ENCODE assay signal across 15 mouse cellular contexts in the genomic region with DNA sequence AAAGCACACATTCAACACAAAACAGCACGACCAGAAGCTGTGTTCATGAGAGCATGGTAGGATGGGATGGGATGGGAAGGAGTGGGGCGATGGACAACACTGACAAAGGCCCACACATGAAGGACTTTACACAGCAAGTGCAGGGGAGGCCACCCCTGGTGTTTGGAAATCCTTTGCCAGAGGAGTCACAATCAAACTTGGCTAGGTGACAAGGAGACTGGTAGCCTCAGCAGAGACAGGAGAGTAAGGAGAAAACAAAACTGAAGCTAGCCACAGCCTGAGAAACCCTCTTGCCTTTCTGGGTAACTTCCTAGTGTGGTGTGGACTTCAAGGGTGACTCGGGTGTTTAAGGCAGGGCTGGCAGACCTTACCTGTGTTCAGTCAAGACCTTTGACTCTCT. TPM values are rescaled to one million over a fixed set of nuclear protein-coding genes. Genes with fewer than 3 reads are reported as not detected.
DNase-seq lines count a peak whose midpoint lies in the region; ATAC-seq and TF ChIP-seq lines count a peak whose summit lies in the region.
"Had no signal": no experiment of that assay in that cellular context is flagged by ENCODE, and none has a peak within 500 bp of the region (broad histone marks: within the 10 kb centered on the region; RNA-seq: fewer than 3 reads in every experiment).

No protein-coding gene starts in this region.

- DNase-seq in heart, adult 11 months: peak; percentile 83
- DNase-seq in heart, embryonic 10.5 days (ENCODE audit: low spot score): no peak
- no peak for DNase-seq in embryonic facial prominence, embryonic 10.5 days (ENCODE audit: low spot score)
- no peak for DNase-seq in liver, postnatal 0 days
- no peak for DNase-seq in thymus, postnatal 10 days (ENCODE audit: low spot score in 2 of 2)
- DNase-seq: cerebellum, adult 9-11 months; kidney, adult 18-20 months; kidney, postnatal 4 days; left cerebral cortex, postnatal 4 days; lung, postnatal 14 days had no signal

- peaks cover 13% of the 10 kb centered on the region; the same call in 1 of the 2 replicates for H3K36me3 ChIP-seq in heart, embryonic 10.5 days
- H3K36me3 ChIP-seq in midbrain, embryonic 13.5 days: peaks cover 12% of the 10 kb centered on the region
- peaks cover 2% of the 10 kb centered on the region; the same call in 1 of the 2 replicates for H3K36me3 ChIP-seq in midbrain, embryonic 16.5 days (ENCODE audit: control insufficient read depth, insufficient read depth, low read length)
- peaks cover 13% of the 10 kb centered on the region for H3K36me3 ChIP-seq in embryonic facial prominence, embryonic 10.5 days (replicated peaks)
- peaks cover 16% of the 10 kb centered on the region for H3K36me3 ChIP-seq in liver, postnatal 0 days (replicated peaks; ENCODE audit: insufficient read depth, low read length)
- H3K36me3 ChIP-seq in hindbrain, embryonic 12.5 days: peaks cover 14% of the 10 kb centered on the region

- TF ChIP-seq EP300 in liver, postnatal 0 days (IDR thresholded peaks at IDR 0.05; ENCODE audit: low read depth): no peak

- no peaks in the 10 kb centered on the region for H3K9me3 ChIP-seq in heart, embryonic 10.5 days
- H3K9me3 ChIP-seq in midbrain, embryonic 13.5 days: no peaks in the 10 kb centered on the region
- no peaks in the 10 kb centered on the region for H3K9me3 ChIP-seq in midbrain, embryonic 16.5 days (replicated peaks; ENCODE audit: control insufficient read depth, low read length, poor library complexity, severe bottlenecking)
- no peaks in the 10 kb centered on the region for H3K9me3 ChIP-seq in embryonic facial prominence, embryonic 10.5 days
- H3K9me3 ChIP-seq in liver, postnatal 0 days (ENCODE audit: low read length): no peaks in the 10 kb centered on the region
- no peaks in the 10 kb centered on the region for H3K9me3 ChIP-seq in hindbrain, embryonic 12.5 days (replicated peaks)

- H3K9ac ChIP-seq in midbrain, embryonic 13.5 days (replicated peaks): 0 out of 2 replicates have a peak overlapping the region, but pooled peaks have one; percentile 11
- H3K9ac ChIP-seq in midbrain, embryonic 16.5 days (ENCODE audit: low read depth, low read length): no peak overlapping the region
- H3K9ac ChIP-seq in liver, postnatal 0 days (replicated peaks): peak overlapping the region; percentile 86
- H3K9ac ChIP-seq in hindbrain, embryonic 12.5 days: no peak overlapping the region
- H3K9ac ChIP-seq: hindbrain, embryonic 14.5 days had no signal

- peaks cover 20% of the 10 kb centered on the region for H3K4me1 ChIP-seq in heart, embryonic 10.5 days
- peaks cover 22% of the 10 kb centered on the region for H3K4me1 ChIP-seq in midbrain, embryonic 13.5 days (replicated peaks)
- H3K4me1 ChIP-seq in midbrain, embryonic 16.5 days (ENCODE audit: control insufficient read depth, insufficient read depth, low read length): peaks cover 19% of the 10 kb centered on the region
- peaks cover 25% of the 10 kb centered on the region for H3K4me1 ChIP-seq in embryonic facial prominence, embryonic 10.5 days
- H3K4me1 ChIP-seq in liver, postnatal 0 days (ENCODE audit: insufficient read depth): peaks cover 40% of the 10 kb centered on the region
- peaks cover 21% of the 10 kb centered on the region for H3K4me1 ChIP-seq in hindbrain, embryonic 12.5 days

- H3K4me3 ChIP-seq in heart, embryonic 10.5 days: no peak overlapping the region
- H3K4me3 ChIP-seq in midbrain, embryonic 13.5 days (replicated peaks): no peak overlapping the region
- no peak overlapping the region for H3K4me3 ChIP-seq in midbrain, embryonic 16.5 days (ENCODE audit: low read depth, low read length)
- 0 out of 2 replicates have a peak overlapping the region, but pooled peaks have one; percentile 92 for H3K4me3 ChIP-seq in embryonic facial prominence, embryonic 10.5 days
- H3K4me3 ChIP-seq in liver, postnatal 0 days (ENCODE audit: low read depth, low read length): peak overlapping the region; percentile 81
- no peak overlapping the region for H3K4me3 ChIP-seq in hindbrain, embryonic 12.5 days

- H3K27me3 ChIP-seq in heart, embryonic 10.5 days (ENCODE audit: insufficient read depth, poor library complexity, severe bottlenecking): 0 out of 2 replicates have a peak, but pooled peaks cover 6% of the 10 kb centered on the region
- peaks cover 8% of the 10 kb centered on the region for H3K27me3 ChIP-seq in midbrain, embryonic 13.5 days
- H3K27me3 ChIP-seq in midbrain, embryonic 16.5 days (ENCODE audit: control insufficient read depth, insufficient read depth, low read depth, low read length): no peaks in the 10 kb centered on the region
- H3K27me3 ChIP-seq in embryonic facial prominence, embryonic 10.5 days (replicated peaks; ENCODE audit: low read depth, poor library complexity, severe bottlenecking): peaks cover 12% of the 10 kb centered on the region; the same call in 1 of the 2 replicates
- H3K27me3 ChIP-seq in liver, postnatal 0 days (ENCODE audit: insufficient read depth, low read length): no peaks in the 10 kb centered on the region
- H3K27me3 ChIP-seq in hindbrain, embryonic 12.5 days: 0 out of 2 replicates have a peak, but pooled peaks cover 5% of the 10 kb centered on the region

- no peak overlapping the region for H3K27ac ChIP-seq in heart, embryonic 10.5 days
- no peak overlapping the region for H3K27ac ChIP-seq in midbrain, embryonic 13.5 days
- no peak overlapping the region for H3K27ac ChIP-seq in midbrain, embryonic 16.5 days (ENCODE audit: low read length)
- H3K27ac ChIP-seq in embryonic facial prominence, embryonic 10.5 days (replicated peaks): no peak overlapping the region
- peak overlapping the region; percentile 84 for H3K27ac ChIP-seq in liver, postnatal 0 days (ENCODE audit: low read depth)
- no peak overlapping the region for H3K27ac ChIP-seq in hindbrain, embryonic 12.5 days
- H3K27ac ChIP-seq: hindbrain, embryonic 14.5 days had no signal

- 0 out of 2 replicates have a peak overlapping the region, but pooled peaks have one; percentile 81 for H3K4me2 ChIP-seq in midbrain, embryonic 13.5 days (replicated peaks)
- H3K4me2 ChIP-seq in midbrain, embryonic 16.5 days (ENCODE audit: low read length): no peak overlapping the region
- H3K4me2 ChIP-seq in liver, postnatal 0 days (ENCODE audit: low read depth, low read length): peak overlapping the region; percentile 85
- no peak overlapping the region for H3K4me2 ChIP-seq in hindbrain, embryonic 12.5 days (replicated peaks)

- 84% methylated on average over 3 of the region's 3 CpGs for WGBS in heart, embryonic 10.5 days
- 90% methylated on average over 3 of the region's 3 CpGs for WGBS in midbrain, embryonic 13.5 days
- WGBS in midbrain, embryonic 16.5 days: 87% methylated on average over 3 of the region's 3 CpGs
- 94% methylated on average over 3 of the region's 3 CpGs for WGBS in embryonic facial prominence, embryonic 10.5 days
- 73% methylated on average over 3 of the region's 3 CpGs for WGBS in liver, postnatal 0 days (ENCODE audit: insufficient replicate concordance)
- WGBS in hindbrain, embryonic 12.5 days: 89% methylated on average over 3 of the region's 3 CpGs

- ATAC-seq in midbrain, embryonic 13.5 days: no peak
- ATAC-seq in midbrain, embryonic 16.5 days: no peak
- ATAC-seq in liver, postnatal 0 days: no peak
- ATAC-seq in hindbrain, embryonic 12.5 days (ENCODE audit: low FRiP score): no peak
- ATAC-seq: Patski had no signal

- no peak for TF ChIP-seq CTCF in liver, postnatal 0 days (IDR thresholded peaks at IDR 0.05; ENCODE audit: low read depth)

RNA-seq across cellular contexts. Expression of a gene that starts 4.9 kb away (rescaled TPM):
- 37.2 and 43.1 TPM in 2 replicates for polyA plus RNA-seq in heart, embryonic 10.5 days (2016; fragmentation: Nextera tagmentation; extraction: Ambion mirVana)
- 58.2 and 60.8 TPM in 2 replicates for polyA plus RNA-seq in midbrain, embryonic 13.5 days (2015; fragmentation: Nextera tagmentation; extraction: Ambion mirVana)
- 64.0 and 66.5 TPM in 2 replicates for polyA plus RNA-seq in midbrain, embryonic 16.5 days (2015; fragmentation: Nextera tagmentation; extraction: Ambion mirVana)
- 53.7 and 58.9 TPM in 2 replicates for polyA plus RNA-seq in embryonic facial prominence, embryonic 10.5 days (2016; fragmentation: Nextera tagmentation; extraction: Ambion mirVana)
- 53.6 and 54.2 TPM in 2 replicates for polyA plus RNA-seq in liver, postnatal 0 days (2015; fragmentation: Nextera tagmentation; extraction: Ambion mirVana)
- 45.2 and 47.9 TPM in 2 replicates for polyA plus RNA-seq in hindbrain, embryonic 12.5 days (2016; fragmentation: Nextera tagmentation; extraction: Ambion mirVana)

RNA-seq across cellular contexts. Expression of a gene that starts 37.3 kb away (rescaled TPM):
- polyA plus RNA-seq in heart, embryonic 10.5 days (2016; fragmentation: Nextera tagmentation; extraction: Ambion mirVana): 1.2 and 2.1 TPM in 2 replicates
- 15.1 and 16.0 TPM in 2 replicates for polyA plus RNA-seq in midbrain, embryonic 13.5 days (2015; fragmentation: Nextera tagmentation; extraction: Ambion mirVana)
- polyA plus RNA-seq in midbrain, embryonic 16.5 days (2015; fragmentation: Nextera tagmentation; extraction: Ambion mirVana): 28.8 and 30.8 TPM in 2 replicates
- 2.3 and 3.1 TPM in 2 replicates for polyA plus RNA-seq in embryonic facial prominence, embryonic 10.5 days (2016; fragmentation: Nextera tagmentation; extraction: Ambion mirVana)
- 0.07 TPM in 1 of 2 replicates, not detected in the other for polyA plus RNA-seq in liver, postnatal 0 days (2015; fragmentation: Nextera tagmentation; extraction: Ambion mirVana)
- 9.7 and 10.3 TPM in 2 replicates for polyA plus RNA-seq in hindbrain, embryonic 12.5 days (2016; fragmentation: Nextera tagmentation; extraction: Ambion mirVana)

Comparison
In these comparisons a context has a peak if more than half of its experiments do, and no peak if none do; other contexts are left out.
1. H3K4me2 ChIP-seq: peak in midbrain, embryonic 13.5 days (single experiment) and liver, postnatal 0 days (single experiment); none in midbrain, embryonic 16.5 days (single experiment) and hindbrain, embryonic 12.5 days (single experiment).
2. H3K9ac ChIP-seq: peak in midbrain, embryonic 13.5 days (single experiment) and liver, postnatal 0 days (single experiment); none in midbrain, embryonic 16.5 days (single experiment) and hindbrain, embryonic 12.5 days (single experiment).
3. H3K4me3 ChIP-seq: peak in embryonic facial prominence, embryonic 10.5 days (single experiment) and liver, postnatal 0 days (single experiment); none in heart, embryonic 10.5 days (single experiment), midbrain, embryonic 13.5 days (single experiment), midbrain, embryonic 16.5 days (single experiment) and hindbrain, embryonic 12.5 days (single experiment).